Mouse (Mus musculus): ENCODE results near the gene Ccdc8. TPM values are rescaled to one million over a fixed set of nuclear protein-coding genes. Genes with fewer than 3 reads are reported as not detected.

Gene Ccdc8
- 49.6 and 53.8 TPM in 2 replicates for polyA plus RNA-seq (2015; fragmentation: Nextera tagmentation; extraction: Ambion mirVana)

- 90% methylated on average over 5 of the region's 5 CpGs for WGBS
- Histone ChIP-seq H3K9me3 (ENCODE audit: low read length) (no peaks in the 10 kb centered on the region), H3K27ac (ENCODE audit: low read length) (peak within 1 kb of the TSS; percentile 98), H3K4me2 (replicated peaks; ENCODE audit: low read depth, low read length) (peak within 1 kb of the TSS; percentile 81), H3K27me3 (ENCODE audit: insufficient read depth, low read length) (no peaks in the 10 kb centered on the region), H3K4me1 (ENCODE audit: insufficient read depth, low read length) (peaks cover 53% of the 10 kb centered on the region), H3K36me3 (ENCODE audit: insufficient read depth, low read length) (peaks cover 5% of the 10 kb centered on the region; the same call in 1 of the 2 replicates), H3K9ac (replicated peaks; ENCODE audit: low read length) (peak within 1 kb of the TSS; percentile 53), H3K4me3 (ENCODE audit: low read length) (peak within 1 kb of the TSS; percentile 84)
- no peak for ATAC-seq (ENCODE audit: low FRiP score, low TSS enrichment)
Measured at GRCm38 (mm10) chr7:16992451-16992807, at the start of gene Ccdc8. Ccdc8 (plus strand) TSS chr7:16992708.

GRCm38 (mm10) chr7:16942861-16943260 is 49.6 kb upstream of the Ccdc8 start:
- no peak overlapping the region for H3K27ac ChIP-seq (ENCODE audit: low read length)
- H3K9ac ChIP-seq (replicated peaks; ENCODE audit: low read length): no peak overlapping the region
- H3K9me3 ChIP-seq (ENCODE audit: low read length): no peaks in the 10 kb centered on the region
- H3K4me1 ChIP-seq (ENCODE audit: insufficient read depth, low read length): peaks cover 42% of the 10 kb centered on the region
- peaks cover 30% of the 10 kb centered on the region for H3K27me3 ChIP-seq (ENCODE audit: insufficient read depth, low read length)
- WGBS: 61% methylated on average over 4 of the region's 4 CpGs
- H3K4me3 ChIP-seq (ENCODE audit: low read length): no peak overlapping the region
- ATAC-seq (ENCODE audit: low FRiP score, low TSS enrichment): no peak
- H3K36me3 ChIP-seq (ENCODE audit: insufficient read depth, low read length): no peaks in the 10 kb centered on the region
- no peak overlapping the region for H3K4me2 ChIP-seq (replicated peaks; ENCODE audit: low read depth, low read length)

- Histone ChIP-seq H3K4me3 (ENCODE audit: low read length) (peak within 1 kb of the TSS; percentile 71), H3K27ac (ENCODE audit: low read length) (no peak within 1 kb of the TSS), H3K27me3 (ENCODE audit: insufficient read depth, low read length) (peaks cover 44% of the 10 kb centered on the region), H3K4me2 (replicated peaks; ENCODE audit: low read depth, low read length) (peak within 1 kb of the TSS; percentile 88), H3K4me1 (ENCODE audit: insufficient read depth, low read length) (peaks cover 47% of the 10 kb centered on the region), H3K9me3 (ENCODE audit: low read length) (no peaks in the 10 kb centered on the region), H3K9ac (replicated peaks; ENCODE audit: low read length) (peak within 1 kb of the TSS; percentile 81), H3K36me3 (ENCODE audit: insufficient read depth, low read length) (no peaks in the 10 kb centered on the region)
- peak; percentile 84 for ATAC-seq (ENCODE audit: low FRiP score, low TSS enrichment)
- 13% methylated on average over 36 of the region's 36 CpGs for WGBS
Measured at GRCm38 (mm10) chr7:16944061-16944807, 48.3 kb upstream of the Ccdc8 start, which contains the start of gene Pnmal2. Pnmal2 (plus strand) TSS chr7:16944682.

DNA sequence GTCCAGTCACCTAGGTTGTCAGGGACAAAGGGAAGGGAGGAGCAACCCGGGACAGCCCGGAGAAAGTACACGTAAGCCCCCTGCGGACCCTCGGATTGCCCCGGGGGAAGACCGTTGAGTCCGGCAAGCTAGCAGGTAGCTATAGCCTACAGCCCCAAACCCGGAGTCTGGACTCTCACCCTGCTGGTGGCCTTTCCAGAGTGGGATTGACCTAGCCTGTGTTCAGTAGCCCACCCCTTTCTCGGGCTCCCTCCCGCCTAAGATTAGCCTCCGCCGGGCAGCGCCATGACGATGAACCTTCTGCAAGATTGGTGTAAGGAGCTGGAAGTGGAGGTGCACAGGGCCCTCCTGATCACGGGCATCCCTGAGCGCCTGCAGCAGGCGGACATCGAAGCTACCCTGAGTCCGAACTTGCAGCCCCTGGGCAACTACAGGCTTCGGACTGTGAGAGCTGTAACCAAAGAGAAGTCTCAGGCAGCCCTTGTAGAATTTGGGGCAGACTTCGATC is 47.6 kb upstream of the Ccdc8 start:
- 2% methylated on average over 22 of the region's 22 CpGs for WGBS
- Histone ChIP-seq H3K4me2 (replicated peaks; ENCODE audit: low read depth, low read length) (peak overlapping the region; percentile 88), H3K9me3 (ENCODE audit: low read length) (no peaks in the 10 kb centered on the region), H3K4me1 (ENCODE audit: insufficient read depth, low read length) (peaks cover 52% of the 10 kb centered on the region), H3K36me3 (ENCODE audit: insufficient read depth, low read length) (no peaks in the 10 kb centered on the region), H3K9ac (replicated peaks; ENCODE audit: low read length) (peak overlapping the region; percentile 81), H3K4me3 (ENCODE audit: low read length) (peak overlapping the region; percentile 71), H3K27me3 (ENCODE audit: insufficient read depth, low read length) (peaks cover 50% of the 10 kb centered on the region), H3K27ac (ENCODE audit: low read length) (no peak overlapping the region)
- ATAC-seq (ENCODE audit: low FRiP score, low TSS enrichment): peak; percentile 46

DNA sequence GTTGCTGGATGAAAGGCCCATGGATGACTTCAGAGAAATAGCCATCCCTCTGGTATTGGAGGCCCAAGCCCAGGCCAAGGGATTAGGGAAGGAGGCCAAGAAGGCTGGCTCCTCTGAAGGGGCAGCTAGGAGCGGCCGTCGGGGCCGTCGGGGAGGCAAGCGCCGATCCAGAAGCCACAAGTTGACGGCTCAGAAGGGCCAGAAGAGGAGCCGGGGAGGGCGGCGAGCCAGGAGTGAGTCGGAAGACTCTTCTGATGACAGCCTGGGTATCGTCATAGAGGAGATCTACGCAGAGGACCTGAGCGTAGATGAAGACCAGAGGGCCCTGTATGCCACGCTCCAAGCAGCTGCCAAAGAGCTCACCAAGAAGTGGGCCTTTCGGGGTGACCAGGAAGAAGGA is 47.1 kb upstream of the Ccdc8 start:
- Histone ChIP-seq H3K4me3 (ENCODE audit: low read length) (peak overlapping the region; percentile 71), H3K9ac (replicated peaks; ENCODE audit: low read length) (peak overlapping the region; percentile 5), H3K4me1 (ENCODE audit: insufficient read depth, low read length) (peaks cover 52% of the 10 kb centered on the region), H3K27ac (ENCODE audit: low read length) (no peak overlapping the region), H3K36me3 (ENCODE audit: insufficient read depth, low read length) (no peaks in the 10 kb centered on the region), H3K27me3 (ENCODE audit: insufficient read depth, low read length) (peaks cover 52% of the 10 kb centered on the region), H3K4me2 (replicated peaks; ENCODE audit: low read depth, low read length) (peak overlapping the region; percentile 88), H3K9me3 (ENCODE audit: low read length) (no peaks in the 10 kb centered on the region)
- ATAC-seq (ENCODE audit: low FRiP score, low TSS enrichment): no peak
- WGBS: 23% methylated on average over 17 of the region's 17 CpGs

- no peaks in the 10 kb centered on the region for H3K36me3 ChIP-seq (ENCODE audit: insufficient read depth, low read length)
- no peaks in the 10 kb centered on the region for H3K9me3 ChIP-seq (ENCODE audit: low read length)
- no peak for ATAC-seq (ENCODE audit: low FRiP score, low TSS enrichment)
- H3K4me1 ChIP-seq (ENCODE audit: insufficient read depth, low read length): peaks cover 48% of the 10 kb centered on the region
- H3K27me3 ChIP-seq (ENCODE audit: insufficient read depth, low read length): peaks cover 52% of the 10 kb centered on the region
- peak overlapping the region; percentile 44 for H3K4me3 ChIP-seq (ENCODE audit: low read length)
- H3K27ac ChIP-seq (ENCODE audit: low read length): no peak overlapping the region
- peak overlapping the region; percentile 62 for H3K9ac ChIP-seq (replicated peaks; ENCODE audit: low read length)
- WGBS: 7% methylated on average over 52 of the region's 53 CpGs
- peak overlapping the region; percentile 63 for H3K4me2 ChIP-seq (replicated peaks; ENCODE audit: low read depth, low read length)
Measured at GRCm38 (mm10) chr7:16946441-16947348, 45.8 kb upstream of the Ccdc8 start.

DNA sequence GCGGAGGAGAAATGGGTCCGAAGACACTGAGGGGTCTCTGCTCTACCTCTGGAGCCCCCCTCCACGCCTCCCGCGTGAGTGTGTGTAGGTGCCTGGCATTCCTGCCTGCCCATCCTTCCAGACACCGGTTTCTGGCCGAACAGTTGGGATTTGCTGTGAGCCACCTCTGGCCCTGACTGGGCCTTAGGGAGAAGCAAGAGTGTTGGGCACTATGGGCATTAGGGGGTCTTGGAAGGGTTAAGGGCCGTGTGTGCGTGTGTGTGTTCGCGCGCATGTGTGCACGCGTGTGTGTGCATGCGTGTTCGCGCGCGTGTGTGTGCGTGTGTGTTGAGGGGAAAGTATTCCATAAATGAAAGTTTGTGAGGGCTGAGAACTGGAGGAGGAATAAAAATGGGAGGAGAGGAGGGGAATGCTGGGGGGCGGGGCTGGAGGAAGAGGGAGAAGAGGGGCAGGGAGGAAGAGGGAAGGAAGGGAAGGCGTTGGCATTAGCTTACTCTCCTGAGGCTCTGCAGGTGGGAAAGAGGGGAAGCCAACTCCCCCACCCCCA is 45.1 kb upstream of the Ccdc8 start:
- H3K4me1 ChIP-seq (ENCODE audit: insufficient read depth, low read length): peaks cover 48% of the 10 kb centered on the region
- no peaks in the 10 kb centered on the region for H3K9me3 ChIP-seq (ENCODE audit: low read length)
- H3K27ac ChIP-seq (ENCODE audit: low read length): no peak overlapping the region
- peaks cover 52% of the 10 kb centered on the region for H3K27me3 ChIP-seq (ENCODE audit: insufficient read depth, low read length)
- ATAC-seq (ENCODE audit: low FRiP score, low TSS enrichment): no peak
- peak overlapping the region; percentile 62 for H3K9ac ChIP-seq (replicated peaks; ENCODE audit: low read length)
- H3K36me3 ChIP-seq (ENCODE audit: insufficient read depth, low read length): no peaks in the 10 kb centered on the region
- WGBS: 15% methylated on average over 22 of the region's 22 CpGs
- H3K4me2 ChIP-seq (replicated peaks; ENCODE audit: low read depth, low read length): peak overlapping the region; percentile 63
- peak overlapping the region; percentile 44 for H3K4me3 ChIP-seq (ENCODE audit: low read length)

GRCm38 (mm10) chr7:16947959-16948361 is 44.5 kb upstream of the Ccdc8 start:
- ATAC-seq (ENCODE audit: low FRiP score, low TSS enrichment): no peak
- H3K27ac ChIP-seq (ENCODE audit: low read length): no peak overlapping the region

GRCm38 (mm10) chr7:16948923-16949458 is 43.5 kb upstream of the Ccdc8 start:
- H3K27ac ChIP-seq (ENCODE audit: low read length): no peak overlapping the region
- H3K9me3 ChIP-seq (ENCODE audit: low read length): no peaks in the 10 kb centered on the region
- no peak overlapping the region for H3K4me2 ChIP-seq (replicated peaks; ENCODE audit: low read depth, low read length)
- H3K27me3 ChIP-seq (ENCODE audit: insufficient read depth, low read length): peaks cover 52% of the 10 kb centered on the region
- no peak for ATAC-seq (ENCODE audit: low FRiP score, low TSS enrichment)
- 70% methylated on average over 8 of the region's 8 CpGs for WGBS
- H3K36me3 ChIP-seq (ENCODE audit: insufficient read depth, low read length): no peaks in the 10 kb centered on the region
- H3K4me3 ChIP-seq (ENCODE audit: low read length): no peak overlapping the region
- no peak overlapping the region for H3K9ac ChIP-seq (replicated peaks; ENCODE audit: low read length)
- H3K4me1 ChIP-seq (ENCODE audit: insufficient read depth, low read length): peaks cover 46% of the 10 kb centered on the region

More at GRCm38 (mm10) chr7:16947959-16948361, 44.5 kb upstream of the Ccdc8 start:
- peaks cover 48% of the 10 kb centered on the region for H3K4me1 ChIP-seq (ENCODE audit: insufficient read depth, low read length)
- H3K27me3 ChIP-seq (ENCODE audit: insufficient read depth, low read length): peaks cover 52% of the 10 kb centered on the region
- H3K9me3 ChIP-seq (ENCODE audit: low read length): no peaks in the 10 kb centered on the region
- no peaks in the 10 kb centered on the region for H3K36me3 ChIP-seq (ENCODE audit: insufficient read depth, low read length)
- no peak overlapping the region for H3K4me3 ChIP-seq (ENCODE audit: low read length)
- H3K9ac ChIP-seq (replicated peaks; ENCODE audit: low read length): no peak overlapping the region
- H3K4me2 ChIP-seq (replicated peaks; ENCODE audit: low read depth, low read length): 0 out of 2 replicates have a peak overlapping the region, but pooled peaks have one; percentile 63
- WGBS: 12% methylated on average over 4 of the region's 4 CpGs

Data from kidney, embryonic 16.5 days (tissue).